Mouse (Mus musculus) Patski (cell line): ENCODE data around the gene Myoz1. TPM values are rescaled to one million over a fixed set of nuclear protein-coding genes. Genes with fewer than 3 reads are reported as not detected.

ENCODE experiments used
- ATAC-seq: fragments of 100-300 bp; one replicate; pipeline ENCODE4 v1.8.0; 2021
- CTCF ChIA-PET: fragments of 350-600 bp; sonication (Branson Sonifier 250); formaldehyde crosslinking; loops from one replicate; lab custom pipeline; 2022; ENCODE audit warnings: inconsistent platforms; lab: Charles Lee
- POLR2A ChIA-PET: fragments of 350-600 bp; sonication (Branson Sonifier 250); formaldehyde crosslinking; loops from one replicate; lab custom pipeline; 2022; ENCODE audit warnings: antibody characterized with exemption, inconsistent platforms; lab: Charles Lee
- DNase-seq: peaks from one replicate; pipeline ENCODE4 v3.0.0-alpha.2; 2011; ENCODE audit warnings: low read depth, low spot score
- H3K27me3 ChIP-seq: fragments of 371-371 bp; one replicate; pipeline ENCODE4 v1.5.1; 2021
- CTCF ChIP-seq: fragments of 100-300 bp; IDR thresholded peaks from one replicate; pipeline ENCODE4 v1.5.1; 2021
- in situ Hi-C: fragments of 300-500 bp; cut with MboI; formaldehyde crosslinking; loops from 3 replicates; pipeline ENCODE4 v1.11.1; 2018; ENCODE audit warnings: low pct_unique_long_range_greater_than_20kb, mixed read lengths
- polyA plus RNA-seq: library from polyadenylated mRNA; unstranded; gene quantifications from one replicate; pipeline ENCODE4 v1.2.3, GENCODE M21; 2021

Gene Myoz1
- polyA plus RNA-seq, 1 experiment from 2014 or later = not detected

DNA sequence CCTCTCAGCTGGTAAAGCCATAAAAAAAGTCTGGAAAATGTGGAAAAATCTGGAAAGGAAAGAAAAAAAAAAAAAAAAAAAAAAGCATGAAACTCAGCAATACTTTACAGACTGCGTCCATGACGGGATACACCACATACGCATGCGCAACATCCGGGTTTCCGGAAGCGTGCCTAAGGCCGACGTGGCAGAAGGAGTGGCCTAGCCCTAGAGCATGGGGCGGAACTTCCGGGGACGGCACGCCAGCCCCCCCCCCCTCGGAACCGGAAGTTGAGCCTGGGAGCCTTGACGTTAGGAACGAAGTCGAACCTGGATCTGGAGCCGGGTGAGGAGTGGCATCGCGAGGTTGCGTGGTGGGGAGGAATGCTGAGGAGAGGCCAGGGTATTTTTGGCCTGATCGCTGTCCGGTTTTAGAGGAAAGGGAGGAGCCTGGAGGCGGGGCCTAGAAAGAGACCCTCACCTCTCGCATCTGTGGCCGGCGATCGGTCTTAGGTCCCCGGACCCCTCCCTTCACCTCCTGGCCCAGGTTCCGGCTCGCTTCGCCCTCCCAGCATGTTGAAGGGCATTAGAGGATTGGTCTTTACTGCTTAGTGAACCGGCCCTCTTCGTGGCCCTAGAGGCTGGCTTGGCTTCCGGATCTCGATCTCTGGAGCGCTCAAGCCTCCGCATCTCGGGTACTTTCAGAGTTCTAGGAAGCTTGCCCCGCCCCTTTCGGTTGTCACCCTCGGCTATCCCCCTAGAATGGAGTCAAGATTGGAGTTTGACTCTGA is 17.9 kb upstream of the Myoz1 start, which contains the start of gene Sec24c:
TSS of gene Sec24c (plus strand) at position 245 of the 770 bp plus-strand sequence.
- TF ChIP-seq CTCF = no peak
- DNase-seq = peak; percentile 88
- ChIA-PET POLR2A (interaction anchor here (0.6 to 1.1 kb wide), 9 partner anchors 9 to 137 kb away, joined by 3 to 6 read pairs (median 4); partner anchors contain the start of gene Usp54), CTCF (interaction anchor here (0.9 to 1.5 kb wide), 3 partner anchors 11 to 130 kb away, joined by 3 to 5 read pairs (median 3); no protein-coding TSS in a partner anchor)
- ATAC-seq = peak; percentile 86
- no peaks in the 10 kb centered on the region for H3K27me3 ChIP-seq
- in situ Hi-C loops = no loop called here

GRCm38 (mm10) chr14:20673735-20674063 is 17.4 kb upstream of the Myoz1 start:
- H3K27me3 ChIP-seq = no peaks in the 10 kb centered on the region
- DNase-seq (no peak), ATAC-seq (no peak)
- CTCF ChIA-PET = interaction anchor here (0.8 to 1.5 kb wide), 4 partner anchors 10 to 130 kb away, joined by 3 to 5 read pairs (median 4); no protein-coding TSS in a partner anchor
- TF ChIP-seq CTCF = no peak
- in situ Hi-C loops = no loop called here
- POLR2A ChIA-PET = interaction anchor here (0.6 to 1.0 kb wide), 8 partner anchors 8 to 137 kb away, joined by 3 to 6 read pairs (median 4); partner anchors contain the start of gene Usp54

DNA sequence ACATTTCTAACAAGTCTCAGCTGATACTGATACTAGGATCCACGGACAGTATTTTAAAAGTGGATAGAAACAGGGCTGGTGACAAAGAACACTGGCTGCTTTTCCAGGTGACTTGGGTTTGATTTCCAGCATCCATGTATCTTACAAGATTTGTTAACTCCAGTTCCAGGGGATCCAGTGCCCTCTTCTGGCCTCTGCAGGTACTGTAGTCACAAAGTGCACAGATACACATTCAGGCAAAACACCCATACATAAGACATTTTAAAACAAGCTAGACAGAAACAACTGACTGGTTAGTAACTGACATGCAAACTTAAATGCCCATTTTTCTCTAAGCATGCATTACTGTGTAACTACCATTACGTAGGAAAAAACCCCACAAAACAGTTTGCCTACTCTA is 16.6 kb upstream of the Myoz1 start:
- ATAC-seq = no peak

DNA sequence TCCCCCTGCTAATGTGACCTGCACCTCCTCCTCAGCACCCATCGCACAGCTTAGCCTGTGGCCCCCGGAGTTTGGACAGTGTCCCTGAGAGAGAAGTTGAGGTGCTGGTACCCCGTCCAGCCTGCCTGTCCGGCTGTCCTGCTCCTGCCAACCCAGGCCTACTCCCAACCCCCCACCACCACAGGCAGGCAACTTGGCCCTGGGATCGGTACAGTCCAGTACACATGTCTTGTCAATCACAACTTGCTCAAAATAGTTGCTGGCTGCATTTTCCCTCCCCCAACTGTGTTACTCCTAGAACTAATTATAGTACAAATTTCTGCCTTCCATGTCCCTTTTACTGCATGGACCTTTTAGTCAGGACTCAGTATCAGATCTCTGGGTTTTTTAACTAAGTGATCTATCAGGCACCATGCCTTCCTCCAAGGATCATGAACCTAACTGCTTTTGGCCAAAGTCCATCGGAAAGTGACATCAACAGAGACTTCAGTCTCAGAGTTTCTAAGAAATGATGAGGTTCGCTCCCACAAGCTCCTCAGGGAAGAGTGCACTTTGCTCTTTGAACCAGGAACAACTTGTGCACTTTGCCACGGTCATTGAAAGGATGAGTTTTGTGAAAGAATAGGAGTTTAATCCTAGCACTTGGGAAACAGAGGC is 11.9 kb upstream of the Myoz1 start, which contains the start of gene Synpo2l:
TSS of gene Synpo2l (minus strand) at position 201 of the 657 bp plus-strand sequence.
- CTCF ChIA-PET = no interaction called here
- POLR2A ChIA-PET = no interaction called here
- H3K27me3 ChIP-seq = no peaks in the 10 kb centered on the region
- in situ Hi-C loops = loop anchor here (5.0 kb wide), 1 partner anchor 266 kb away; no protein-coding TSS in a partner anchor
- TF ChIP-seq CTCF = no peak
- no peak for DNase-seq
- ATAC-seq = no peak

More for the DNA sequence above, 16.6 kb upstream of the Myoz1 start:
- ChIA-PET POLR2A (interaction anchor here (1.0 kb wide), 1 partner anchor 109 kb away, joined by 3 read pairs; no protein-coding TSS in a partner anchor), CTCF (interaction anchor here (0.8 to 1.5 kb wide), 3 partner anchors 9 to 97 kb away, joined by 3 to 5 read pairs (median 5); no protein-coding TSS in a partner anchor)
- in situ Hi-C loops = no loop called here
- DNase-seq = no peak
- peak; percentile 68 for TF ChIP-seq CTCF
- no peaks in the 10 kb centered on the region for H3K27me3 ChIP-seq

DNA sequence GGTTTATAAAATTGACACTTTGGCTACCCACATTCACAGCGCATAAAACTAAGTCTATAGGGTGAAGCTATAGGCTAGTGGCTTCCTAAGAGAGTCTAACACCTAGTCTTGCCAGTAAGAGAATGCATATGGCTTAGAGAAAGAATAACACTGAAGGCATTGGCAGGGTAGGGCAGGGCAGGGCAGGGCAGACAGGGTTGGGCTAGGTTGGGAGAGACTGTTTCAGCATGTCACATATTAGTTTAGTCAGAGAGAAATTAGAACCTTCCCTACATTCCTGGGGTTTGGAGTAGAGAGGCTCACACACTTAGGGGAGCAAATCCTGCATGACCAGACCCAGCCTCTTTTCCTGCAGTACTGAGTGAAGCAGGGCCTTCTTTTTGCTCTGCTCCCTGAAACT is 11.1 kb upstream of the Myoz1 start:
- in situ Hi-C loops = loop anchor here (5.0 kb wide), 1 partner anchor 265 kb away; no protein-coding TSS in a partner anchor
- CTCF ChIA-PET = no interaction called here
- no peak for ATAC-seq
- no peak for TF ChIP-seq CTCF
- H3K27me3 ChIP-seq = no peaks in the 10 kb centered on the region
- POLR2A ChIA-PET = no interaction called here
- no peak for DNase-seq

DNA sequence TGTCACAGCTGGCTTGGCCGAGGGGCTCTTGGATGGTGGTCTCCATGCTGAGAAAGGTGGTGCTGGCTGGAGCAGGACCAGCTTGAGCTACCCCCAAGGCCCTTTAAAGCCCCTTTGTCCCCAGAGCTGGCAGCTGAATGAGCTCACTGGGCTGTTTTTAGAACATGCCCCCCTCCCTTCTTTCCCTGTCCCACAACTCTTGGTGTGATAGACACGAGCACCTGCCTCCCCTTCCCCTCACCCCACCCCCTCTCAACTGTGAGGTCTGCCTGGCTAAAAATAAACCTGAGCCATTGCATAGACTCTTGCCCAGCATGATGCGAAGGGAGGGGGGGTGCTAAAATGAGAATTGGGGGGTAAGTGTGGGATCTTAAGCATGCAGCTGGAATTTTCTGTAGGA is 8.1 kb upstream of the Myoz1 start:
- DNase-seq (no peak), ATAC-seq (no peak)
- POLR2A ChIA-PET = interaction anchor here (0.6 kb wide), 1 partner anchor 56 kb away, joined by 3 read pairs; no protein-coding TSS in a partner anchor
- TF ChIP-seq CTCF = no peak
- H3K27me3 ChIP-seq = no peaks in the 10 kb centered on the region
- in situ Hi-C loops = no loop called here
- CTCF ChIA-PET = interaction anchor here (1.0 to 1.6 kb wide), 4 partner anchors 9 to 219 kb away, joined by 3 to 5 read pairs (median 3); no protein-coding TSS in a partner anchor

- no peaks in the 10 kb centered on the region for H3K27me3 ChIP-seq
- in situ Hi-C loops = no loop called here
- DNase-seq (no peak), ATAC-seq (no peak)
- ChIA-PET CTCF (interaction anchor here (1.0 to 6.2 kb wide), 5 partner anchors 10 to 218 kb away, joined by 3 to 72 read pairs (median 3); no protein-coding TSS in a partner anchor), POLR2A (interaction anchor here (0.6 kb wide), 1 partner anchor 55 kb away, joined by 3 read pairs; no protein-coding TSS in a partner anchor)
- no peak for TF ChIP-seq CTCF
Measured at GRCm38 (mm10) chr14:20663601-20664000, 7.3 kb upstream of the Myoz1 start.

GRCm38 (mm10) chr14:20662740-20663139 is 6.4 kb upstream of the Myoz1 start:
- DNase-seq (no peak), ATAC-seq (no peak)
- TF ChIP-seq CTCF = no peak
- ChIA-PET CTCF (interaction anchor here (6.2 kb wide), 1 partner anchor 86 kb away, joined by 72 read pairs; no protein-coding TSS in a partner anchor), POLR2A (interaction anchor here (0.8 kb wide), 1 partner anchor 45 kb away, joined by 3 read pairs; no protein-coding TSS in a partner anchor)
- no peaks in the 10 kb centered on the region for H3K27me3 ChIP-seq
- in situ Hi-C loops = no loop called here

- no peaks in the 10 kb centered on the region for H3K27me3 ChIP-seq
- ATAC-seq (no peak), DNase-seq (no peak)
- no peak for TF ChIP-seq CTCF
- ChIA-PET POLR2A (interaction anchor here (0.7 to 1.3 kb wide), 3 partner anchors 54 to 86 kb away, joined by 3 to 5 read pairs (median 4); no protein-coding TSS in a partner anchor), CTCF (interaction anchor here (1.2 to 6.2 kb wide), 6 partner anchors 11 to 85 kb away, joined by 3 to 72 read pairs (median 4); no protein-coding TSS in a partner anchor)
- in situ Hi-C loops = no loop called here
Measured at GRCm38 (mm10) chr14:20661661-20662331, 5.5 kb upstream of the Myoz1 start.
